Mouse (Mus musculus) CH12.LX (cell line): ENCODE data around the gene Gas7.

Source experiments
- CTCF ChIP-seq, 2 experiments: IDR thresholded peaks in 1 of 2; conservative IDR thresholded peaks in 1 of 2; 2 replicates each; pipeline ENCODE4 v1.5.1; 2011 to 2012; ENCODE audit warnings: low read depth in 2 of 2, low read length in 2 of 2, improper control_type of control experiment in 1 of 2, inconsistent platforms in 1 of 2, mild to moderate bottlenecking in 1 of 2, moderate library complexity in 1 of 2
- ELF1 ChIP-seq: IDR thresholded peaks from 2 replicates; pipeline ENCODE4 v1.6.1; 2014; ENCODE audit warnings: low read depth, mild to moderate bottlenecking, inconsistent platforms, low read length, improper control_type of control experiment
- EP300 ChIP-seq: IDR thresholded peaks from 2 replicates; pipeline ENCODE4 v1.6.1; 2011; ENCODE audit warnings: low read length, improper control_type of control experiment
- ETS1 ChIP-seq: conservative IDR thresholded peaks from 2 replicates; pipeline ENCODE4 v1.6.1; 2012; ENCODE audit warnings: low read depth, mild to moderate bottlenecking, inconsistent platforms, low read length, improper control_type of control experiment, moderate library complexity
- HCFC1 ChIP-seq: IDR thresholded peaks from 2 replicates; pipeline ENCODE4 v1.6.1; 2012; ENCODE audit warnings: low read depth, mild to moderate bottlenecking, inconsistent platforms, low read length, improper control_type of control experiment
- MAX ChIP-seq: IDR thresholded peaks from 2 replicates; pipeline ENCODE4 v1.6.1; 2011; ENCODE audit warnings: low read length, improper control_type of control experiment
- POLR2A ChIP-seq: IDR thresholded peaks from 2 replicates; pipeline ENCODE4 v1.6.1; 2011; ENCODE audit warnings: low read depth, mild to moderate bottlenecking, improper control_type of control experiment, low read length
- POLR2AphosphoS2 ChIP-seq: IDR thresholded peaks from 2 replicates; pipeline ENCODE4 v1.6.1; 2011; ENCODE audit warnings: low read depth, low read length, improper control_type of control experiment
- SIN3A ChIP-seq: IDR thresholded peaks from 2 replicates; pipeline ENCODE4 v1.6.1; 2012; ENCODE audit warnings: low read length, improper control_type of control experiment, inconsistent platforms
- TCF12 ChIP-seq: IDR thresholded peaks from 2 replicates; pipeline ENCODE4 v1.6.1; 2014; ENCODE audit warnings: low read depth, mild to moderate bottlenecking, inconsistent platforms, low read length, improper control_type of control experiment
- USF2 ChIP-seq: conservative IDR thresholded peaks from 2 replicates; pipeline ENCODE4 v1.6.1; 2011; ENCODE audit warnings: low read depth, low read length, improper control_type of control experiment
- ZNF384 ChIP-seq: IDR thresholded peaks from 2 replicates; pipeline ENCODE4 v1.6.1; 2012; ENCODE audit warnings: low read depth, low read length, improper control_type of control experiment, inconsistent platforms

DNA sequence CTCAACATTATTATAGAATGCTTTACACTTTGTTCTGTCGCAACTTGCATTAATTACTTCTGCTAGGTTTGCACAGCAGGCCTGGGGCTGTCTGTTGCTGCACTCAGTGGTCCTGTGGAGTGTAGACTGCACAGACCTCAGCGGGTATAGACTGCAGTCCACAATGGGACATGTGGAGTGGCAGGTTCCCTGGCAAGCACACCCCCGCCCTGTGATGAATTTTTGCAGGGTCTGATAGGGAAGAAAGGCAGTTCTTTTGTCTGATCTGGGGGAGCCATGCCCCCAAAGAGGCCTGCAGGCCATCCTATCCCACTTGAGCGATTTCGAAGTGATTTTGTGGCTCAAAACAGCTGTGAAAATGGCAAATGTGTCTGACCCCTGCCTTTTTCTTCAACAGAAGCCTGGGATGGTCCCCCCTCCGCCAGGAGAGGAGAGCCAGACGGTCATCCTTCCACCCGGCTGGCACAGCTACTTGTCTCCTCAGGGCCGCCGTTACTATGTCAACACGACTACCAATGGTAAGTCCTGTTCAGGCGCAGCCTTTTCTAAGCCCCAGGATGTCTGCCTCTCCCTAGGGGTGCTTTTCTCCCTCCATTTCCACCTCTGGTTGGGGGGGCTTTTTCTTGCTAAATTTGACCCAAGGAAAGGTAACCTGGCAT is 147.6 kb downstream of the Gas7 start:
- TF ChIP-seq CTCF (conservative IDR thresholded peaks at IDR 0.05 in 1 of 2, IDR thresholded peaks at IDR 0.05 in 1 of 2; ENCODE audit: low read depth in 2 of 2, low read length in 2 of 2) (no peak), POLR2A (no peak), POLR2AphosphoS2 (no peak), SIN3A (no peak), EP300 (no peak), USF2 (no peak), HCFC1 (no peak), ETS1 (no peak), ELF1 (no peak), ZNF384 (no peak), MAX (no peak), TCF12 (no peak)
